Mouse (Mus musculus) liver, postnatal 0 days (tissue): Measurements from ENCODE around the gene AI481877.

Experiments used
- CTCF ChIP-seq: sonication (generic); IDR thresholded peaks from 2 replicates; pipeline ENCODE4 v1.5.1; 2016; ENCODE audit warnings: antibody characterized with exemption, low read depth
- EP300 ChIP-seq: IDR thresholded peaks from 2 replicates; pipeline ENCODE4 v1.6.1; 2016; ENCODE audit warnings: antibody characterized with exemption, low read depth, mild to moderate bottlenecking

DNA sequence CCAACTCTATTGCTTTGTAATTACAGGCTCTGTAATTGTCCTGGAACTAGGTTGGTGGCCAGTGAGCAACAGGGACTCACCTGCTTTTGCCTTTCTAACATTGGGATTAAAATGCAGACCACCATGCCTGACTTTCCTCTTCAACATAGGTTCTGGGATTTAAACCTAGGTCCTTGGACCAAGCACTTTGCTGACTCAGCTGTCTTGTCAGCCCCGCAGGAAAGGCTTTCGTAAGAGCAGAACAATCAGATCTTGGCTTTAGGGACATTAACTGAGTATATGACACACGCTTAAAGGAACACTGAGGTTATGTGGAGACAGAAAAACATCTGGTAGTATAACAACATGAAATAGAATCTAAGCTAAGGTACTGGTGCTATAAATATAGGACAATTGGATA is 80.9 kb downstream of the AI481877 start:
- TF ChIP-seq CTCF (no peak), EP300 (no peak)
